Mouse (Mus musculus) intestine, postnatal 0 days (tissue): Measurements from ENCODE around the gene Pi4ka. TPM values are rescaled to one million over a fixed set of nuclear protein-coding genes. Genes with fewer than 3 reads are reported as not detected.

ENCODE experiments used
- ATAC-seq: fragments of 200-750 bp; cut with Nextera tagmentation; 2 replicates; pipeline ENCODE4 v1.8.0; 2017; ENCODE audit warnings: mild to moderate bottlenecking, moderate TSS enrichment, moderate library complexity
- H3K27ac ChIP-seq: fragments of 300-500 bp; sonication (generic); 2 replicates; pipeline ENCODE4 v1.5.1; 2014; ENCODE audit warnings: mild to moderate bottlenecking, low read depth, low read length, moderate library complexity
- H3K27me3 ChIP-seq: fragments of 300-500 bp; sonication (generic); replicated peaks from 2 replicates; pipeline ENCODE4 v1.6.1; 2014; ENCODE audit warnings: low read length, mixed read lengths; ENCODE audit not compliant: control insufficient read depth, insufficient read depth
- H3K36me3 ChIP-seq: fragments of 300-500 bp; sonication (generic); 2 replicates; pipeline ENCODE4 v1.6.1; 2014; ENCODE audit warnings: mild to moderate bottlenecking, moderate library complexity; ENCODE audit not compliant: control insufficient read depth, insufficient read depth
- H3K4me1 ChIP-seq: fragments of 300-500 bp; sonication (generic); replicated peaks from 2 replicates; pipeline ENCODE4 v1.6.1; 2014; ENCODE audit warnings: antibody characterized with exemption, low read length, mixed read lengths; ENCODE audit not compliant: control insufficient read depth, insufficient read depth
- H3K4me2 ChIP-seq: fragments of 300-500 bp; sonication (generic); replicated peaks from 2 replicates; pipeline ENCODE4 v1.6.1; 2014; ENCODE audit warnings: low read depth, mild to moderate bottlenecking, moderate library complexity
- H3K4me3 ChIP-seq: fragments of 300-500 bp; sonication (generic); 2 replicates; pipeline ENCODE4 v1.5.1; 2014; ENCODE audit warnings: low read depth, low read length
- H3K9ac ChIP-seq: fragments of 300-500 bp; sonication (generic); 2 replicates; pipeline ENCODE4 v1.6.1; 2014; ENCODE audit warnings: mild to moderate bottlenecking, low read depth, low read length
- H3K9me3 ChIP-seq: fragments of 300-500 bp; sonication (generic); 2 replicates; pipeline ENCODE4 v1.6.1; 2016; ENCODE audit warnings: mixed run types; ENCODE audit not compliant: control insufficient read depth
- CTCF ChIP-seq: sonication (generic); IDR thresholded peaks from 2 replicates; pipeline ENCODE4 v1.5.1; 2016; ENCODE audit warnings: low read depth, mild to moderate bottlenecking, control low read depth, antibody characterized with exemption, moderate library complexity
- WGBS: fragments of 180-500 bp; shearing (Covaris S2); extraction: QIAGEN DNeasy Blood & Tissue Kit; methylation state at CpG from one replicate; pipeline ENCODE4 v1.1.7; 2014; 5-methylcytosine and 5-hydroxymethylcytosine counted together
- polyA plus RNA-seq: library from polyadenylated mRNA; unstranded; fragments of >200 nt; fragmentation: Nextera tagmentation; extraction: Ambion mirVana; gene quantifications from 2 replicates; pipeline ENCODE4 v1.2.1, GENCODE M21; 2015

The Pi4ka gene
- polyA plus RNA-seq = 20.5 and 23.3 TPM in 2 replicates

- H3K27ac ChIP-seq = peak within 1 kb of the TSS; percentile 83
- peaks cover 3% of the 10 kb centered on the region; the same call in 1 of the 2 replicates for H3K4me1 ChIP-seq
- ATAC-seq = peak; percentile 97
Observed at GRCm38 (mm10) chr16:17405736-17406443, at the start of gene Pi4ka, which contains the start of gene Snap29. Pi4ka (minus strand) TSS chr16:17406314. Snap29 (plus strand) TSS chr16:17405986.

GRCm38 (mm10) chr16:17452373-17452715 is 46.2 kb upstream of the Pi4ka start:
- H3K4me3 ChIP-seq = peak overlapping the region; percentile 99
- peaks cover 4% of the 10 kb centered on the region; the same call in 1 of the 2 replicates for H3K36me3 ChIP-seq
- H3K27me3 ChIP-seq = no peaks in the 10 kb centered on the region
- no peaks in the 10 kb centered on the region for H3K9me3 ChIP-seq
- peak; percentile 30 for TF ChIP-seq CTCF
- H3K4me1 ChIP-seq = peaks cover 8% of the 10 kb centered on the region; the same call in 1 of the 2 replicates
- WGBS = 1% methylated on average over 24 of the region's 24 CpGs
- peak overlapping the region; percentile 88 for H3K27ac ChIP-seq
- ATAC-seq = peak; percentile 36
- peak overlapping the region; percentile 83 for H3K4me2 ChIP-seq
- peak overlapping the region; percentile 94 for H3K9ac ChIP-seq

More at GRCm38 (mm10) chr16:17405736-17406443, at the start of gene Pi4ka, which contains the start of gene Snap29:
- Histone ChIP-seq H3K9ac (peak within 1 kb of the TSS; percentile 67), H3K9me3 (no peaks in the 10 kb centered on the region), H3K4me3 (peak within 1 kb of the TSS; percentile 75), H3K27me3 (no peaks in the 10 kb centered on the region), H3K36me3 (no peaks in the 10 kb centered on the region), H3K4me2 (peak within 1 kb of the TSS; percentile 82)
- WGBS = under 1% methylated on average over 65 of the region's 69 CpGs
- TF ChIP-seq CTCF = peak; percentile 12; the same call in 1 of the 2 replicates

DNA sequence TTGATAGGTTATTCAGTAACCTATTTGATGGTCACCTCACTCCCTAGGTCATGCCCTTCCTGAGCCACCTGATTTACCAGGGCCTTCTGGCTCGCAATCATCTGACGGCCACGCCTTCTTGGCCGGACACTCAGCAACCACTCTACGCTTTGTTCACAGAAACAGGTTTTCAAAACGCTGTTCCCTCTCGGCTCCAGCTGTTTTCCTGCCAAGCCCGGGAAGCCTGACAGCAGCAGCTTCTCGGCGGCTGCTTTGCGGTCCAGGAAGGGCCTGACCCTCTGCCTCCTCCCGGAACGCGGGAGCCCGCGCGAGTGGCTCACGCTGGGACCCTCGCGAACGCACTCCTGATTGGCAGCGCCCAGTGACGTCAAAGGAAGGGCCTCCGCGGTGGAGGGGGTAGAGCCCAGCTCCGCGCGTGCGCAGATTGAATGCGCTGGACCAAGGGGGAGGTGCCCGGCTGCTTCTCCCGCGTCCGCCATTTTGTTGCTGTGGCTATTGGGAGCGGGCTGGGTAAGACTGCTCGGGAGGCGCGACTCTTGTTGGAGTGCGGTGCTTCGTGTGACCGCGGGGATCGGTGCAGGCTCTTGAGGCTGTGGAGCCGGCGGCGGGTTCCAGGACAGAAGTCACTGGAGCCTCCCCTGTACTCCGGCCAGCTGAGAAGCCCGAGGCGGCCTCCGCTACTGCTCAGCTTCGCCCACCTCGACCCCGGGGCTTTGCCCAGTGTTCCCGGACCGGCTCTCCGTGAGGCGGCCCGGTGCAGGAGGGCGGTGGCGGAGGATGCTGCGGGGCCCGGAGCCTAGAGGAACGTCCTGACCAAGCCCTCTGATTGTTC is 45.6 kb upstream of the Pi4ka start, which contains the start of gene Crkl:
Gene Crkl (plus strand): TSS at position 447 of the 832 bp plus-strand sequence.
- under 1% methylated on average over 63 of the region's 63 CpGs for WGBS
- H3K27ac ChIP-seq = peak within 1 kb of the TSS; percentile 88
- peak within 1 kb of the TSS; percentile 94 for H3K9ac ChIP-seq
- H3K36me3 ChIP-seq = 0 out of 2 replicates have a peak, but pooled peaks cover 3% of the 10 kb centered on the region
- no peak for TF ChIP-seq CTCF
- H3K4me1 ChIP-seq = peaks cover 8% of the 10 kb centered on the region; the same call in 1 of the 2 replicates
- peak within 1 kb of the TSS; percentile 99 for H3K4me3 ChIP-seq
- H3K27me3 ChIP-seq = no peaks in the 10 kb centered on the region
- peak within 1 kb of the TSS; percentile 83 for H3K4me2 ChIP-seq
- no peaks in the 10 kb centered on the region for H3K9me3 ChIP-seq
- peak; percentile 93 for ATAC-seq

GRCm38 (mm10) chr16:17432576-17432975 is 26.5 kb upstream of the Pi4ka start:
- Histone ChIP-seq H3K9me3 (no peaks in the 10 kb centered on the region), H3K36me3 (peaks cover 14% of the 10 kb centered on the region), H3K4me3 (no peak overlapping the region), H3K4me1 (no peaks in the 10 kb centered on the region), H3K27ac (no peak overlapping the region), H3K9ac (no peak overlapping the region), H3K4me2 (no peak overlapping the region), H3K27me3 (no peaks in the 10 kb centered on the region)
- WGBS = 39% methylated on average over 2 of the region's 2 CpGs
- TF ChIP-seq CTCF = peak; percentile 71
- no peak for ATAC-seq

DNA sequence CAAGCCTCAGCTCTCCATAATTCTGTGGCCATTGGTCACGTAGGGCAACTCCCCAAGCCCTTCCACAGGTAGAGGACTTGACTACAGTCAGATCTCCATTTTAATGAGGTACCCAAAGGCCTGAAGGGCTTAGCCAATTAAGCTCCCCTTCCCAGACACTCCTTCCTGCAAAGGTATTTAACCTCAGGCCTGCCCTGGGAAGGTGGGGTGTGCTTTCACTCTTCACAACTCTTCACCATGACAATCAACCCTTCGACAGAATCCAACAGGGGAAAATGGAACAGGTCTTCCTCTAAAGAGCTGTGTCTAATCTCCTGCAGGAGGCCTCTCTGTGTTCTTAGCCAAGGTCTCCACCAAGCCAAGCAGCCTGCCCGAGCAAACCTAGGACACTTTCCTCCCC is 16.9 kb upstream of the Pi4ka start:
- TF ChIP-seq CTCF = no peak
- no peak overlapping the region for H3K4me3 ChIP-seq
- H3K36me3 ChIP-seq = peaks cover 57% of the 10 kb centered on the region
- H3K27me3 ChIP-seq = no peaks in the 10 kb centered on the region
- H3K27ac ChIP-seq = no peak overlapping the region
- no peak overlapping the region for H3K4me2 ChIP-seq
- no peak overlapping the region for H3K9ac ChIP-seq
- no peaks in the 10 kb centered on the region for H3K4me1 ChIP-seq
- ATAC-seq = no peak
- H3K9me3 ChIP-seq = no peaks in the 10 kb centered on the region
- WGBS = 82% methylated on average over 3 of the region's 3 CpGs

GRCm38 (mm10) chr16:17410209-17410608 is 4.1 kb upstream of the Pi4ka start:
- 27% methylated on average over 4 of the region's 4 CpGs for WGBS
- peaks cover 5% of the 10 kb centered on the region; the same call in 1 of the 2 replicates for H3K36me3 ChIP-seq
- H3K9ac ChIP-seq = 0 out of 2 replicates have a peak overlapping the region, but pooled peaks have one; percentile 0
- H3K27me3 ChIP-seq = no peaks in the 10 kb centered on the region
- peak; percentile 11; the same call in 1 of the 2 replicates for ATAC-seq
- no peak for TF ChIP-seq CTCF
- H3K4me3 ChIP-seq = no peak overlapping the region
- H3K27ac ChIP-seq = no peak overlapping the region
- no peaks in the 10 kb centered on the region for H3K9me3 ChIP-seq
- peak overlapping the region; percentile 41 for H3K4me2 ChIP-seq
- peaks cover 3% of the 10 kb centered on the region; the same call in 1 of the 2 replicates for H3K4me1 ChIP-seq
